Mouse (Mus musculus): ENCODE data around the gene Fibp. TPM values are rescaled to one million over a fixed set of nuclear protein-coding genes. Genes with fewer than 3 reads are reported as not detected.

The Fibp gene
- polyA plus RNA-seq (2012; rRNA removed) = 28.7 and 31.9 TPM in 2 replicates

DNA sequence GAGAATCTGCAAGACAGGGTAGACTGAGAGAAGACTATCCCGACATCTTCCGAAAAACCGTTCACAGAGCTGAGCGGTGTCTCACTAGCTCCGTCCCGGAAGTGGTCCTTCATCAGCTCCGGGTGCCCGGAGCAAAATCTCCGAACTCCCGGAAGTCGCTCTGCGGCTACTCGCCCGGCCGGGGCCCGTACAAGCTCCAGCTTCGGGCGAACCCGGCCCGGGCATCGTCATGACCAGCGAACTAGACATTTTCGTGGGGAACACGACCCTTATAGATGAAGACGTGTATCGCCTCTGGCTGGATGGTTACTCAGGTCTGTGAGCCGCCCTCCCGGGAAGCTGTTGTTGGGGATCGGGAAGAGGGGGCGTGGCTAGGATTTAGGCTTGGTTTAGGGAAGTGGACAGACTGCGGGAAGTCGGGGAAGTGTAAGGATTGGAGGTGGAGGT lies at the start of gene Fibp:
Gene Fibp (plus strand): TSS at position 151 of the 447 bp plus-strand sequence.

DNA sequence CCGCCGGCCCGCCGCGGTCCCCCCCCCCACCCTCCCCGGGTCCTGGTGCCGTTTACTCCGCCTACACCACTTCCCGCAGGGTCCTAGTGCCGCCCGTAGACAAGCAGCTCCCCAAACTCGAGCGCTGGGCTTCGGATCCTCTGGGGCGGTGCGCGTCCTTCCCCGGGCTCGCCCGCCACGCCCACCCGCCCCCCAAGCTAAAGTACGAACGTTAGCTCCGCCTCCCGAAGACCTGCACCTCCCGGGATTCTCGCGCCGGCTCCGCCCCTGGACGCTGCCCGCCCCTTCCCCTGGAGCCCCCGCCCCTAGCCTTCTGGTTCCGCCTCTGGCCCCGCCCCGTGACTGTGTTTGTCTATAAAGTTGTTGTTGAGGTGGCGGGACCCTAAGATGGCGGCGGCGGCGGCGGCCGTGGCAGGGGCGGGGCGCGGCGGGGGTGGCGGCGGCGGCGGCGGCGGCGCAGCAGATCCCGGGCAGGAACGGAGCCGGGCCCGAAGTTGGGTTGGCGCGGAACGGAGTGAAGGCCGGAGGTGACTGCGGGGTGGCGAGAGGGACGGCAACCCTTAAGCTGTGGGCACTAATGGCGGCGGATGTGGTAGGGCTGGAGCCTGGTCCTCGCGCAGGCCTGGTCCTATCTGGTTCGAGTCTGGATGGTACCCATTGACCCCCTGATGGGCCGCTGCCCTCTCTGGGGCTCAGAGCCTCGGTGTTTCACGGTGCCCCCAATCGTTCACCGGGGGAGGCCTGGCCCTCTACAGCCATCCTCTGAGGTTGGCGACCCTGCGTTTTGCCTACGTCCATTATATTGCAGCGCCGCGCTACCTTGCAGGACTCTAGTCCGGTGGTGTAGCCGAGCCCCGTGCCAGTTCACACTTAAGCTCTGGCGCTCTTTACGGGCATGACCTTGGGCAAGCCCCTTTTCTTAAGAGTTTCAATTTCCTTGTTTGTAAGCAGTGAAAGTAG lies 35.4 kb upstream of the Fibp start, which contains the start of the genes Drap1 and AI837181:
Gene Drap1 (minus strand): TSS at position 198 of the 960 bp plus-strand sequence.
Gene AI837181 (plus strand): TSS at position 363 of the 960 bp plus-strand sequence.

GRCm38 (mm10) chr19:5447515-5448353 lies 12.7 kb upstream of the Fibp start, which contains the start of gene Fosl1:
Gene Fosl1 (plus strand): TSS chr19:5447547.

DNA sequence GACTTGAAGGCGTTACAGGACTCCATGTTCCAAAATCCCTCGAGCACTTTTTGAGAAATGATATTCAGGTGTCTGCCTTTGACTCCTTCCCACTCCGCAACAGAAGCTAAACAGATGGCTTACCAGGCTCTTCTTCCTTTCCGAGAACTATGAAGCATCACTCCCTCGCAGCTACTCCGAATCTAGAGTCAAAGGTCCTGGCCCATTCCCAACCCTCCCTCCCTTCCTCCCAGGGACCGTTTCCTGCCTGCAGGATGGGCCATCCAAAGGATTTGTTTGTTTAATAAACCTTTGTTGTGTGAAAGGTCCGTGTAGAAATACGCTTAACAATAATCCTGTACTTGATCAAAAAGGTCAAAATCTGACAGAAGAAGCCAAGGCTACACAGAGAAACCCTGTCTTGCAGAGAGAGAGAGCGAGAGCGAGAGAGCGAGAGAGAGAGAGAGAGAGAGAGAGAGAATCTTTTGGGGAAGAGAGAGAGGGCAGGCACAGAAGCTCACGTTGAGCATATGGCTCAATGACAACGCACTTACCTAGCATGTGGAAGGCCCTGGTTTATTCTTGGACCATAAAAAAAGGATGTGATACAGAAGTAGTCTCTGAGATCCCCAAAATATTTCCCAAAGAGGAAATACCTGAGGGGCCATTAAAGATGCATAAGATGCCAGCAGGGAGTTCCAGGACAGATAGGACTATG lies 2.5 kb upstream of the Fibp start, which contains the start of gene Ccdc85b:
Gene Ccdc85b (minus strand): TSS at position 149 of the 697 bp plus-strand sequence.

GRCm38 (mm10) chr19:5468374-5468773 lies 8.0 kb downstream of the Fibp start, which contains the start of gene Ctsw:
Gene Ctsw (minus strand): TSS chr19:5468507.

GRCm38 (mm10) chr19:5473720-5474119 lies 13.3 kb downstream of the Fibp start, which contains the start of gene Efemp2:
Gene Efemp2 (plus strand): TSS chr19:5473954.

DNA sequence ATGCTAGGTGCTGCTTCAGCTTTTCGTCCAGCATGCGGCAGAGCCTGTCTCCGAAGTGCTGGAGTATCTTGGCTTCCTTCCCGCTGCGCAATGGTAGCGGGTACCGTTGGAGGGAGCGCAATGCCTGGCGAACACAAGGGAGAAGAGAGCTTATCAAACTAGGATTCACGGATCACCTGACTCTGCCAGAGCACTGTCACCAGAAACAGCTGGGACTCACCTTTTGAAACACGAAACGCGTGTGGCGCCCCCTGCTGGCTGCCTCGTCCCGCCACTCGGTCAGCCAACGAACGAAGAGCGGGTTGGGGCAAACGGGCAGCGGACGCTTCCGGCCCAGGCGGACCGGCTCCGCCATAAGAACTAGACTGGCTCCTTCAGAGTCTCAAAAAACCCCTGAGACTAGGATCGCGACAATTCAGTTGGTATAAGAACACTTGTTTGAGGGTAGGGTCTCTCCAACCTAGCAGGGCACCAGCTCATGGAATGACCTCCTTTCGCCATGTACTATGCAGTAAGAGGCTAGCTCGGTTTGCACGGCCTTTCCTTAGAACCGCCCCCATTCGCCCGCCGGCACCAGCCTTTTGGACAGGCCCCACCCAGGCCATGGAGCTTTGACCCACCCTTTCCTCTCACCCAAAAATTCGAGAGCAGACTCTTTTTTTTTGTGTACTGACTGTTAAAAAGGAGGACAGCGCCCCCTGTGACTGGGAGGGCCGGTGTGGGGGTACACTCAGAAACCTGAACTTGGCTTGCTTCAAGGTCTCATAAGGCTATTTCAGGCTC lies 27.5 kb downstream of the Fibp start, which contains the start of gene Mus81:
Gene Mus81 (minus strand): TSS at position 635 of the 783 bp plus-strand sequence.

DNA sequence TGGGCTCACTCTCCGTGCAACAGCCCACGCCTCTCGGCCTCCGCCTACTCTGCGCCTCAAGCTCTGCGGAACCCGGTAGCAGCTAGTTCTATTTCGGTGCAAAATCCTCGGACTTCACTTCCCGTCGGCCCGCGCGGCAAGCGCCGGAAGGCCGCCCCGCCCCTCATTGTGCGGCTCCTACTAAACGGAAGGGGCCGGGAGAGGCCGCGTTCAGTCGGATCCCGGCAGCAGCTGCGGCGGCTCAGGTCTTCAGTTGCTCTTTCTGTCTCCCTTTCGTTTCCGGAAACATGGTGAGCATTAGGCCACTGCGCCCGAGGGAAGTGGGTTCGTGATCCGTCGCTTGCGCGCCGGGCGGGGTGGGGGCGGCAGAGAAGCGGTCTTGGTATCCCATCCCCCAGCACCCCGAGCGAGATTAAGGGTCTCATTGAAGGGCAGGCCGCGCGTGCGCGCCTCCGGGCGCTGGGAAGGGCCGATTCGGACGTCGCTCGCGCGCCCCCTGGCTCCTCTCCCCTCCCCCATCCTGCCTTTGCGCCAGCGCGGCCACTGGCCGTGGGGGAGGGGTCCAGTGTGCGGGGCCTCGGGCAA lies 30.0 kb downstream of the Fibp start, which contains the start of gene Cfl1:
Gene Cfl1 (plus strand): TSS at position 143 of the 585 bp plus-strand sequence.

DNA sequence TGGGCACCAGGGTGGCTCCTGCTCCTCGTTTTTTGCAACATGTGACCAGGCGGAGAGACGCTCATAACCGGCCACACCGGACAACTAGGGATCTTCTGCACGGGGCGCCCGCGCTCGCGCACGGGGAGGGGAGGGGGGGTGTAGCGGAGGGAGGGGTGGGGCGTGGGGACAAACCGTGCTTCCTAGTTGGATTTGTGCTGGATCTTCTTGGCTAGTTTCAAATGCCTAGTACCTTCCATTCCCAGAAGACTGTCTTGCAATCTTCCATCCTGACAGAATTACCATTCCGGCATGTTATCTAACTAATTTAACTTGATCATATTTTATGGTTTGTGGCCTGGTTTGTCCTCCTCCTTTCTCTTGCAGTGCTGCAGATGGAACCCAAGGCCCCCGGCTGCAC lies 43.3 kb downstream of the Fibp start, which contains the start of gene 1700020D05Rik:
Gene 1700020D05Rik (minus strand): TSS at position 101 of the 400 bp plus-strand sequence.

DNA sequence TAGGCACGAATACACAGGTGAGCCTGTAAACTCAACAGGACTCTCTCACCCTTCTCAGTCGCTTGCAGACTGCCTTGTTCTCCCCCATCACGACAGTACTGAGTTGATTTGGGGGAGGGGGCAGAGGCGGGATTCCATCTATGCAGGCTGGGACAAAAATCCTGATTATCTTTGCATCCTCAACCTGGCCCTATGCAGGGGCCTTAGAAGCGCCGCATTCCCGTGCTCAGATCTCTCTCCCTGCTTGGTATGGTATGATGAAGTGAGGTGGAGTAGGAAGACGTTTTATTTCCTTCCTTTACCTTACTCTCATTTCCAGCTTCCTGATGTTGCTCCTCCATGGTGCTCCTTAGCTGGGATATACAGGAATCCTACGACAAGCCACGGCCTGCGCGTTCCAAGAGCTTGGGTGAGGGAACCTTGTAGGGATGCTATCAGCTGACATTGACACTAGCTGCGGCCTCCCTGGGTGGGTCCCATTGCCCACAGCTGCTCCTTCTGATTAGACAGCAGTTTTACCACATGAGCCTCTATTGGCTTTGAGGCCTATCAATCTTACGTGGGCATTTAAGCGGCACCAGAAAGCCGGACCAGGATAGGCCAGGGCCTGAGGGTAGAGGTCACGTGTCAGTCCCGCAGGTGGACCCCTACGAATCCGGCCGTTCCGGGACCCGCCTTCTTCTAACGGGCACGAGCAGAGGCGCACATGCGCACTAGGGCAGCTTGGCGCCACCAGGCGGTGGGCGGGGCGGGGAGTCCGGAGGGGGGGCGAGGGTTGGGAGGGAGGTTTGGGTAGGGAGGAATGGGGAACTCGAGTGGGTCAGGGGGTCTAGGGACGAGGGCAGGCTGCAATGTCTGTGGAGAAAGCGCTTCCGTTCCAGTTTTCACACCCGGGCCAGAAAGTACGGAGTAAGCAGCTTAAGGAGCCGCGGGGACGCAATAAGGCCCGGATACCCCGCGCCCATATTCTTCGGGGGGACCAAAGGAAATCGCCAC lies 49.9 kb downstream of the Fibp start, which contains the start of gene Snx32:
Gene Snx32 (minus strand): TSS at position 508 of the 996 bp plus-strand sequence.

Other genes starting within 250 kb of the Fibp start
- gene Pacs1, start 187.5 kb upstream of the Fibp start, polyA plus RNA-seq (2012; rRNA removed) = 4.7 and 5.9 TPM in 2 replicates
- 39.5 and 46.2 TPM in 2 replicates for gene Sf3b2, start 165.2 kb upstream of the Fibp start, polyA plus RNA-seq (2012; rRNA removed)
- gene Gal3st3, start 162.3 kb upstream of the Fibp start, polyA plus RNA-seq (2012; rRNA removed) = not detected in 2 replicates
- gene Catsper1, start 124.9 kb upstream of the Fibp start, polyA plus RNA-seq (2012; rRNA removed) = not detected in 2 replicates
- 0.26 and 0.34 TPM in 2 replicates for gene Cst6, start 111.0 kb upstream of the Fibp start, polyA plus RNA-seq (2012; rRNA removed)
- 14.5 and 15.1 TPM in 2 replicates for gene Eif1ad, start 93.9 kb upstream of the Fibp start, polyA plus RNA-seq (2012; rRNA removed)
- 88.4 and 89.0 TPM in 2 replicates for gene Banf1, start 93.4 kb upstream of the Fibp start, polyA plus RNA-seq (2012; rRNA removed)
- 17.2 and 21.0 TPM in 2 replicates for gene Sart1, start 71.9 kb upstream of the Fibp start, polyA plus RNA-seq (2012; rRNA removed)
- 0.08 and 0.10 TPM in 2 replicates for gene Tsga10ip, start 58.1 kb upstream of the Fibp start, polyA plus RNA-seq (2012; rRNA removed)
- gene Drap1, start 35.6 kb upstream of the Fibp start, polyA plus RNA-seq (2012; rRNA removed) = 58.1 and 59.6 TPM in 2 replicates
- 18.6 TPM in 2 replicates for gene AI837181, start 35.5 kb upstream of the Fibp start, polyA plus RNA-seq (2012; rRNA removed)
- not detected in 2 replicates for gene Fosl1, start 13.1 kb upstream of the Fibp start, polyA plus RNA-seq (2012; rRNA removed)
- gene Ccdc85b, start 2.7 kb upstream of the Fibp start, polyA plus RNA-seq (2012; rRNA removed) = 1.1 and 1.2 TPM in 2 replicates
- 0.58 and 0.87 TPM in 2 replicates for gene Ctsw, start 7.9 kb downstream of the Fibp start, polyA plus RNA-seq (2012; rRNA removed)
- gene Efemp2, start 13.3 kb downstream of the Fibp start, polyA plus RNA-seq (2012; rRNA removed) = 10.1 and 10.4 TPM in 2 replicates
- 13.3 and 13.4 TPM in 2 replicates for gene Mus81, start 27.8 kb downstream of the Fibp start, polyA plus RNA-seq (2012; rRNA removed)
- gene Cfl1, start 29.8 kb downstream of the Fibp start, polyA plus RNA-seq (2012; rRNA removed) = 367 and 388 TPM in 2 replicates
- gene 1700020D05Rik, start 43.2 kb downstream of the Fibp start, polyA plus RNA-seq (2012; rRNA removed) = 0.47 and 0.61 TPM in 2 replicates
- 4.5 and 5.8 TPM in 2 replicates for gene Snx32, start 49.9 kb downstream of the Fibp start, polyA plus RNA-seq (2012; rRNA removed)
- 0.04 and 0.05 TPM in 2 replicates for gene Ovol1, start 100.0 kb downstream of the Fibp start, polyA plus RNA-seq (2012; rRNA removed)
- gene Ap5b1, start 107.4 kb downstream of the Fibp start, polyA plus RNA-seq (2012; rRNA removed) = 2.0 and 2.5 TPM in 2 replicates
- 55.8 and 61.9 TPM in 2 replicates for gene Rnaseh2c, start 141.3 kb downstream of the Fibp start, polyA plus RNA-seq (2012; rRNA removed)
- 23.7 and 30.7 TPM in 2 replicates for gene Kat5, start 149.6 kb downstream of the Fibp start, polyA plus RNA-seq (2012; rRNA removed)
- 16.8 and 17.9 TPM in 2 replicates for gene Rela, start 176.9 kb downstream of the Fibp start, polyA plus RNA-seq (2012; rRNA removed)
- 21.9 and 28.0 TPM in 2 replicates for gene Sipa1, start 203.1 kb downstream of the Fibp start, polyA plus RNA-seq (2012; rRNA removed)
- 14.1 and 14.8 TPM in 2 replicates for gene Map3k11, start 228.1 kb downstream of the Fibp start, polyA plus RNA-seq (2012; rRNA removed)
- 12.6 and 16.7 TPM in 2 replicates for gene Pcnx3, start 228.3 kb downstream of the Fibp start, polyA plus RNA-seq (2012; rRNA removed)
- 0.02 TPM in 2 replicates for gene Kcnk7, start 243.8 kb downstream of the Fibp start, polyA plus RNA-seq (2012; rRNA removed)